Mouse (Mus musculus) liver, adult 2 months (tissue): ENCODE results near the gene Zfp9. TPM values are rescaled to one million over a fixed set of nuclear protein-coding genes. Genes with fewer than 3 reads are reported as not detected.

Experiments used
- DNase-seq: peaks from one replicate; pipeline ENCODE4 v3.0.0-alpha.2; 2011; ENCODE audit warnings: low read depth, low spot score; ENCODE audit errors: extremely low read depth
- H3K27ac ChIP-seq: fragments of 200-500 bp; replicated peaks from 2 replicates; pipeline ENCODE4 v1.5.1; 2012; ENCODE audit warnings: low read depth, mild to moderate bottlenecking, control low read depth, inconsistent platforms, low read length; ENCODE audit not compliant: insufficient read depth
- H3K27me3 ChIP-seq: fragments of 200-500 bp; 2 replicates; pipeline ENCODE4 v1.6.1; 2012; ENCODE audit warnings: mild to moderate bottlenecking, moderate library complexity, low read length, inconsistent platforms; ENCODE audit not compliant: control insufficient read depth, insufficient read depth
- H3K36me3 ChIP-seq: fragments of 200-500 bp; 2 replicates; pipeline ENCODE4 v1.6.1; 2012; ENCODE audit warnings: low read length, inconsistent platforms; ENCODE audit not compliant: control insufficient read depth, insufficient read depth
- H3K4me1 ChIP-seq: fragments of 200-500 bp; 2 replicates; pipeline ENCODE4 v1.6.1; 2011; ENCODE audit warnings: low read length; ENCODE audit not compliant: control insufficient read depth, insufficient read depth
- H3K4me3 ChIP-seq: fragments of 200-500 bp; 2 replicates; pipeline ENCODE4 v1.5.1; 2011; ENCODE audit warnings: low read depth, mild to moderate bottlenecking, control low read depth, low read length, moderate library complexity; ENCODE audit not compliant: insufficient read depth
- H3K79me2 ChIP-seq: fragments of 200-500 bp; 2 replicates; pipeline ENCODE4 v1.6.1; 2012; ENCODE audit warnings: inconsistent platforms, mild to moderate bottlenecking, low read length, moderate library complexity; ENCODE audit not compliant: control insufficient read depth, insufficient read depth
- H3K9ac ChIP-seq: fragments of 200-500 bp; 2 replicates; pipeline ENCODE4 v1.6.1; 2012; ENCODE audit warnings: low read depth, mild to moderate bottlenecking, control low read depth, inconsistent platforms, low read length
- CTCF ChIP-seq: fragments of 200-500 bp; IDR thresholded peaks from 2 replicates; pipeline ENCODE4 v1.5.1; 2011; ENCODE audit warnings: low read depth, low read length, control low read depth
- POLR2A ChIP-seq: fragments of 200-500 bp; IDR thresholded peaks from 2 replicates; pipeline ENCODE4 v1.6.1; 2011; ENCODE audit warnings: low read length, control low read depth; ENCODE audit not compliant: insufficient read depth; ENCODE audit errors: extremely low read depth
- WGBS: fragments of 180-500 bp; shearing (Covaris S2); methylation state at CpG from one replicate; pipeline ENCODE4 v1.1.7; 2018; 5-methylcytosine and 5-hydroxymethylcytosine counted together
- polyA plus RNA-seq: library from polyadenylated mRNA; depleted of rRNA; stranded (reverse); fragments of >200 nt; gene quantifications from 2 replicates; pipeline ENCODE4 v1.2.3, GENCODE M21; 2012; rRNA removed
- total RNA-seq: library from RNA; depleted of rRNA; stranded (reverse); fragments of >200 nt; gene quantifications from 2 replicates; pipeline ENCODE4 v1.2.3, GENCODE M21; 2014; rRNA removed

Gene Zfp9
- total RNA-seq = 0.37 and 0.67 TPM in 2 replicates
- polyA plus RNA-seq = 0.31 and 0.99 TPM in 2 replicates

DNA sequence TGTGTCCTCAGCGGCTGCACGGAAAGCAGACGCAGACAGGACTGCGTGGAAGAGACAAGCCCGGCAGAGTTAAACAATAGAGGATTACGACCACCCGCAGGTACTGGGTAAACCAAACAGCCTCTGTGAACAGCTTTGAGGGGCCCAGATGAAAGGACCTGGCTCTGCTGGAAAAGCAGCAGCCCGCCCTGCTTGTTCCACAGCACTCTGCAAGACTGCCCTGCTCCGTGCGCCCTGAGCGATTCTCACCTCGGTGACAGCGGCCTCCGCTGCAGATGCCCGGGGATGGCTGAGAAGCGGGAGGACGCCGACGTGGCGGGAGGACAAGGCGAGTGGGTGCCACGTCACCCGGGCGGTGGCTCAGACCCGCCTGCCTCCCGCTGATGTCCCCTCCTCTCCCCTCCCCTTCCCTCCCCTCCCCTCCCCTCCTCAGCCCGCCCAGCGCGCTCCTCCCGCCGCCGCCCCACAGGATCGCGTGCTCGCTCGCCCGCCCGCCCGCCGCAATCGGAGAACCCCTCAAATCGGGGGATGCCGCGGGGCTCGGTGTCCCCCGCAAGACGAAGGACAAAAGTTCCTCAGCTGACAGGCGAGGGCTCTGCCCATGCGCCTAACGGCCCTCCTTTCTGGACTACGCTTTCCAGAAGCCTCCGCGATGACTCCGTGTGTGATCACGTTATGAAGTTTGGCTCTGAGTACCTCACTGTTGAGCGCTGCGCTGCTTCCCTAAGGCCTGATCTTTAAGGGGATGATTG, at the start of gene Zfp9:
Gene Zfp9 (minus strand): TSS at position 364 of the 752 bp plus-strand sequence.
- Histone ChIP-seq H3K4me3 (peak within 1 kb of the TSS; percentile 54), H3K9ac (peak within 1 kb of the TSS; percentile 77), H3K79me2 (peaks cover 8% of the 10 kb centered on the region; the same call in 1 of the 2 replicates), H3K36me3 (peaks cover 4% of the 10 kb centered on the region; the same call in 1 of the 2 replicates), H3K27ac (no peak within 1 kb of the TSS; the same call in 1 of the 2 replicates), H3K4me1 (peaks cover 2% of the 10 kb centered on the region; the same call in 1 of the 2 replicates), H3K27me3 (no peaks in the 10 kb centered on the region)
- TF ChIP-seq CTCF = no peak
- peak; percentile 73 for TF ChIP-seq POLR2A
- peak; percentile 54 for DNase-seq
- under 1% methylated on average over 36 of the region's 57 CpGs for WGBS

DNA sequence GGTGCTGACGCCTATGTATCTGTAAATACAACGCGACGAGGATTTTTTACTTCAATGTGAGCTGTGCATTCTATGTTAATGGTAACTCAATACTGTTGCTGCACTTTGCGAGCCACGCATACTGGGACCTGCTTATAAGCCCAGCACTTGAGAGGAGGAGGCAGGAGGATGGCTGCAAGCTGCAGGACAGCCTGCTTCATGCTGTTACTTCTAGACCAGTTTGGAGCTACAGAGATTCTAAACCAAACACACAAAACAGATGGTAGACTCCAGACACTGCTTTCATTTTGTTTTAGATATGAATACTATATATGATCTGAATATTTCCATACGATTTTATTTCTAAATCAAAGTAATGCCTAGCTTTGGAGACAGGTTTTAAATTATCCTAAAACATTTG, 41.5 kb upstream of the Zfp9 start:
- Histone ChIP-seq H3K27ac (no peak overlapping the region), H3K4me1 (no peaks in the 10 kb centered on the region), H3K36me3 (peaks cover 38% of the 10 kb centered on the region), H3K9ac (no peak overlapping the region), H3K4me3 (no peak overlapping the region), H3K79me2 (no peaks in the 10 kb centered on the region), H3K27me3 (no peaks in the 10 kb centered on the region)
- no peak for TF ChIP-seq POLR2A
- no peak for TF ChIP-seq CTCF
- 95% methylated on average over 7 of the region's 7 CpGs for WGBS
- no peak for DNase-seq

DNA sequence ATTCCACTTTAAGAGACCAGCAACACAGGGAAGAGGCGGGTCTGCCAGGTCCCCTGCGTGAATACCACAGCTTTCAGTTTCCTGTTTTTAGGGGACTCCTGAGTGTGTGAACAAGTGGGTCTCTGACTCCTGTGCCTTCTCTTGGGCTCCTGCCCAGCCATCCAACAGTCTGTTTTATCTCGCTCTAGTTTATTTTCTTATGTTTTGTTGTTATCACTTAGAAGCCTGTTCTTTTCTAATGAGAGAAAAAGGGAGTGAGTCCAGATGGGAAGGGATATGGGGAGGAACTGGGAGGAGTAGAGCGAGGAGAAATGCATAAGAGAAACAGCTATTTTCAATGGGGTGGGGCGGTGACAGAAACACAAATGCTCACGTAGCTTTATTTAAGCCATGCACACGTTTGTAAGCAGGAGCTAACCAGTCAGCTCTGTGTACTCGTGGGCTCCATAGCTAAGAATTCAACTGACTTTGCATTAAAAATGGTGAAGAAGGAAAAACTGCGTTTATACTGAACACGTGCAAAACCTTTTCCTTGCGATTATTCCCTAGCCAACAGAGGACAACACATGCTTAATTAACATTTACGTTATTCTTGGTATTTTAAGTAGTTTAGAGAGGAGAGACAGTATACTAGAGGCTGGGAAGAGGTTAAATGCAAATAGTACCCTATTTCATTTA, 34.4 kb upstream of the Zfp9 start:
- Histone ChIP-seq H3K27me3 (no peaks in the 10 kb centered on the region), H3K4me1 (no peaks in the 10 kb centered on the region), H3K27ac (no peak overlapping the region), H3K9ac (no peak overlapping the region), H3K36me3 (peaks cover 15% of the 10 kb centered on the region), H3K4me3 (no peak overlapping the region), H3K79me2 (no peaks in the 10 kb centered on the region)
- 93% methylated on average over 12 of the region's 12 CpGs for WGBS
- no peak for DNase-seq
- no peak for TF ChIP-seq POLR2A

DNA sequence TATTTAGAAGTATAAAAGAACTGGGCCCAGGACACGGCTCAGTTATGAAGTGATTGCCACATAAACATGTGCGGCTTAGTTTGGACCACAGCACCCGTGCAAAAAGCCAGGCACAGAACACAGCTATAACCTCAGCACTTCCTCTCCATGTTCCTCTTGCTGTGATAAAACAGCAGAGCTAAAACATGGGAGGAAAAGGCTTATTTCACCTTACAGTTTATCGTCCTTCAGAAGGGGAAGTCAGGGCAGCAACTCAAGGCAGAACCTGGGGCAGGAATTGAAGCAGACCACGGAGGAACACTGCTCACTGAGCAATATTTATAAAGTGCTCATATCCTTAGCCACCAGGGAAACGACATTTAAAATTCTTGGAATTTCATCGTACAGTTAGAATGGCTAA, 19.9 kb upstream of the Zfp9 start:
- H3K27ac ChIP-seq = no peak overlapping the region
- no peak for TF ChIP-seq POLR2A
- TF ChIP-seq CTCF = no peak
- DNase-seq = no peak
- 90% methylated on average over 7 of the region's 7 CpGs for WGBS
- no peak overlapping the region for H3K4me3 ChIP-seq
- H3K79me2 ChIP-seq = no peaks in the 10 kb centered on the region
- H3K9ac ChIP-seq = no peak overlapping the region
- H3K4me1 ChIP-seq = no peaks in the 10 kb centered on the region
- H3K27me3 ChIP-seq = no peaks in the 10 kb centered on the region
- H3K36me3 ChIP-seq = peaks cover 2% of the 10 kb centered on the region

DNA sequence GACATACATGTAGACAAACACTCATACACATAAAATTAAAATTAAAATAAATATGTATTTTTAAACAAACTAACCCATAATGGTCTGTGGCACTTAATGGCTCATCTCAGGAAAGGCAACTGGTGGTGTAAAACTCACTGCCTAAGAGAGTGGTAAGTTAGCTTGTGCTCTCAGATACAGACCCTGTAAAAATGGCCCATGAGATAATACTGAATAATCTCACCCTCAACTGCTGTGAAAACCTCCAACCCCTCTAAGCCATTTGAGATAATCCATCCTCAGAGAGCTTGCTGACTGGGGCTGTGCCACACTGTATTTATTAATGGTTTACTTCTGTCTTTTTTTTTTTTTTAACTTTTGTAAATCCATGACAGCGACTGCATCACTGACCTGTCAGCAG, 3.0 kb upstream of the Zfp9 start:
- Histone ChIP-seq H3K79me2 (peaks cover 2% of the 10 kb centered on the region; the same call in 1 of the 2 replicates), H3K9ac (no peak overlapping the region), H3K36me3 (no peaks in the 10 kb centered on the region; the same call in 1 of the 2 replicates), H3K4me3 (no peak overlapping the region), H3K4me1 (peaks cover 2% of the 10 kb centered on the region; the same call in 1 of the 2 replicates), H3K27ac (no peak overlapping the region), H3K27me3 (no peaks in the 10 kb centered on the region)
- no peak for DNase-seq
- 88% methylated on average over 1 of the region's 1 CpGs for WGBS
- TF ChIP-seq CTCF (no peak), POLR2A (no peak)
